Mouse (Mus musculus) neural tube, embryonic 15.5 days (tissue): ENCODE data around the gene Copg2. TPM values are rescaled to one million over a fixed set of nuclear protein-coding genes. Genes with fewer than 3 reads are reported as not detected.

Source experiments
- ATAC-seq: fragments of 200-750 bp; cut with Nextera tagmentation; 2 replicates; pipeline ENCODE4 v1.8.0; 2017; ENCODE audit warnings: mild to moderate bottlenecking, moderate TSS enrichment, moderate library complexity; ENCODE audit not compliant: low FRiP score
- H3K27ac ChIP-seq: fragments of 300-500 bp; sonication (generic); replicated peaks from 2 replicates; pipeline ENCODE4 v1.5.1; 2015; ENCODE audit warnings: mild to moderate bottlenecking, inconsistent platforms
- H3K27me3 ChIP-seq: fragments of 300-500 bp; sonication (generic); replicated peaks from 2 replicates; pipeline ENCODE4 v1.6.1; 2015; ENCODE audit warnings: inconsistent platforms
- H3K36me3 ChIP-seq: fragments of 300-500 bp; sonication (generic); 2 replicates; pipeline ENCODE4 v1.6.1; 2015; ENCODE audit warnings: inconsistent platforms
- H3K4me1 ChIP-seq: fragments of 300-500 bp; sonication (generic); 2 replicates; pipeline ENCODE4 v1.6.1; 2015; ENCODE audit warnings: inconsistent platforms
- H3K4me2 ChIP-seq: fragments of 300-500 bp; sonication (generic); 2 replicates; pipeline ENCODE4 v1.6.1; 2015; ENCODE audit warnings: inconsistent platforms, mild to moderate bottlenecking, moderate library complexity
- H3K4me3 ChIP-seq: fragments of 300-500 bp; sonication (generic); replicated peaks from 2 replicates; pipeline ENCODE4 v1.5.1; 2015; ENCODE audit warnings: mild to moderate bottlenecking, inconsistent platforms
- H3K9ac ChIP-seq: fragments of 300-500 bp; sonication (generic); replicated peaks from 2 replicates; pipeline ENCODE4 v1.6.1; 2015; ENCODE audit warnings: mild to moderate bottlenecking, inconsistent platforms
- H3K9me3 ChIP-seq: fragments of 300-500 bp; sonication (generic); replicated peaks from 2 replicates; pipeline ENCODE4 v1.6.1; 2016; ENCODE audit warnings: inconsistent platforms
- WGBS: fragments of 180-500 bp; shearing (Covaris S2); methylation state at CpG from one replicate; pipeline ENCODE4 v1.1.7; 2015; ENCODE audit warnings: mixed read lengths; 5-methylcytosine and 5-hydroxymethylcytosine counted together
- microRNA counts: library from miRNA; unstranded; fragments of <30 nt; microRNA quantifications from one replicate; lab custom pipeline; 2016
- microRNA-seq: library from miRNA; unstranded; fragments of <30 nt; microRNA quantifications from one replicate; pipeline ENCODE4, GENCODE M21; 2017
- polyA plus RNA-seq: library from polyadenylated mRNA; unstranded; fragments of >200 nt; fragmentation: Nextera tagmentation; extraction: Ambion mirVana; gene quantifications from 2 replicates; pipeline ENCODE4 v1.2.1, GENCODE M21; 2015

Gene Copg2
- polyA plus RNA-seq, 1 experiment from 2014 or later, result 31.2 TPM

DNA sequence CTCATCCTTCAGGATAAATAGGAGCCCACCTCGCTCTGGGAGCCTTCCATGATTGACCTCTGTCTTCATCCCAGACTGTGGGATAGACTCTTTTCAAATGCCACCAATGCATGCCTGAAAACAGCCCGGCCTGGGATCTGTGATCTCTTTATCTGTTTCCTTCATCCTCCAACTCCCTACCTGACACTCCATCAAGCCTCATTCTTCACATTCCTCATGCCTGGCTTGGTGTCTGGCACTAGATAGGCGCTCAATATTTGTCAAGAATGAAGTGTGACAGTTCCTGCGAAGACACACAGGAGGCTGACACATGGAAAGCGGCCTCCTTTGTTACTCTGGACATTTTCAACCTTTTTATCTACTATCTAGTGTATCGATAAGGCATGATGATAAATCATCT is 193.1 kb downstream of the Copg2 start:
- no peaks in the 10 kb centered on the region for H3K4me1 ChIP-seq
- ATAC-seq, result no peak
- WGBS, result 82% methylated on average over 6 of the region's 6 CpGs
- H3K9ac ChIP-seq, result no peak overlapping the region
- no peak overlapping the region for H3K4me2 ChIP-seq
- no peaks in the 10 kb centered on the region for H3K9me3 ChIP-seq
- H3K27me3 ChIP-seq, result no peaks in the 10 kb centered on the region
- H3K4me3 ChIP-seq, result no peak overlapping the region
- no peak overlapping the region for H3K27ac ChIP-seq
- H3K36me3 ChIP-seq, result no peaks in the 10 kb centered on the region

DNA sequence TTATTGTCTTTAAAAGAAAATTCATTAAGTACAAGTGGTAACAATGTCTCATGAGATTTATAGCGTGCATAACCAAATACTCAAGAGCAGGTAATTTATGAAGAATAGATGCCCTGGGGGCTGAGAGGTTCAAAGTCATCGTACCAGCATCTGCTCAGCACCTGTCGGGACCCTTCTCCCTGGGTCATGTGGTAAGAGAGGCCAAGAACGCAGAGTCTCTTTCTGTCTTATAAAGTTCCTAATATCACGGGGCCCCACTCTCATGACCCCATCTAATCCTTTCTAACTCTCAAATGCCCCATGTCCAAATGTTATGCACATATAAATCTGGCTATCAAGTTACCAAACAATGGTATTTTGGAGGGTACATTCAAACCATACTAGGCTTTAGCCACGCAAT is 193.7 kb downstream of the Copg2 start:
- H3K4me3 ChIP-seq, result no peak overlapping the region
- WGBS, result 74% methylated on average over 6 of the region's 6 CpGs
- no peaks in the 10 kb centered on the region for H3K4me1 ChIP-seq
- no peak for ATAC-seq
- H3K9ac ChIP-seq, result no peak overlapping the region
- H3K36me3 ChIP-seq, result no peaks in the 10 kb centered on the region
- H3K9me3 ChIP-seq, result no peaks in the 10 kb centered on the region
- no peaks in the 10 kb centered on the region for H3K27me3 ChIP-seq
- no peak overlapping the region for H3K27ac ChIP-seq
- H3K4me2 ChIP-seq, result no peak overlapping the region

DNA sequence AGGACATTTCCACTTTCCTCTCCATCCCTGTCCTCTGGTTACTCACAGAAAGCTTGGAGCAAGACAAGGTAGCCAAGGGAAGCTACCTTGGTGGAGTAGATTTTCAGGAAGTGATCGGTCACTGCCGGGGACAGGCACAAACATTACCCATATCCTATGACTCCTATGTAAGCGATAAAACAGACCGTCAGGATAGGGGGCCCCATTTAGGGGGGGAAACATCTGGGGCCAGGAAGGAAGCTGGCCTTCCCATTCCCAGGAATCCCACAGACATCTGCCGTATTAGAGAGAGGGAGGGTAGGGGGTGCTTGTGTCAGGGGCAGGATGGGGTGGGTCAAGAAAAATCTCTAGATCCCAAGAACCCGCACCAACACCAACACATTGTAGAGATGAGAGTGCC is 196.4 kb downstream of the Copg2 start:
- no peaks in the 10 kb centered on the region for H3K4me1 ChIP-seq
- no peaks in the 10 kb centered on the region for H3K27me3 ChIP-seq
- no peak overlapping the region for H3K4me3 ChIP-seq
- H3K9me3 ChIP-seq, result no peaks in the 10 kb centered on the region
- no peak overlapping the region for H3K9ac ChIP-seq
- ATAC-seq, result no peak
- 77% methylated on average over 6 of the region's 6 CpGs for WGBS
- no peaks in the 10 kb centered on the region for H3K36me3 ChIP-seq
- H3K27ac ChIP-seq, result no peak overlapping the region
- H3K4me2 ChIP-seq, result no peak overlapping the region

DNA sequence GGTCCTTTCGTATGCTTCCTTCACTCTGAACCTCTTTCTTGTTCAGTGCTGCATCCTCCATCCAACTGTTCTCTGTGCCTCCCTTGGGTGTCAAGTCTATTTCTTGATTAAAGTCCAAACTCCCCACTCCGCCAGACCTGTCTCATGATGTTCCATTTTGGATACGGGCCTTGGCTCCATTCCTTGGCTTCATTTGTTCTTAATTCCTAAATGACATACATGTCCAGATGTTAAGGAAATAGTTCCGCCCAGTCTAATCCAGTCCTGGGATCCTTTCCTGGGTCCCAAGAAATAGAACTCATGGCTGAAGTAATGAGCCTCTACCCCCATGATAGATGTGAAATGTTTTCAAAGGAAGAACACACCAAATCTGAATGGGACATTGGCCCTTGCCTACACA is 198.6 kb downstream of the Copg2 start:
- peaks cover 9% of the 10 kb centered on the region for H3K4me1 ChIP-seq
- no peak overlapping the region for H3K4me2 ChIP-seq
- H3K36me3 ChIP-seq, result no peaks in the 10 kb centered on the region
- no peak overlapping the region for H3K9ac ChIP-seq
- WGBS, result 97% methylated on average over 4 of the region's 4 CpGs
- H3K9me3 ChIP-seq, result no peaks in the 10 kb centered on the region
- no peak for ATAC-seq
- no peak overlapping the region for H3K4me3 ChIP-seq
- H3K27me3 ChIP-seq, result no peaks in the 10 kb centered on the region
- H3K27ac ChIP-seq, result no peak overlapping the region

MicroRNAs within 50 kb of the gene (microRNA counts, 519-probe panel; counts per million panel counts)
- microRNA mmu-miR-335-3p (lab: Ali Mortazavi, UCI), result 2,632 counts per million, percentile 61 among the panel's probes with 10 or more counts
- microRNA mmu-miR-335-5p (lab: Ali Mortazavi, UCI), result 4,031 counts per million, percentile 94 among the panel's probes with 10 or more counts

Small RNAs within 50 kb of the gene (microRNA-seq; reads per million reads assigned to microRNA genes)
- gene Mir335, result 22,000 reads per million, percentile 98 among the genes with 10 or more reads in this experiment

Other genes with a start within 250 kb of the Copg2 start
- gene Cep41, start 203.0 kb downstream of the Copg2 start, polyA plus RNA-seq, result 10.7 and 11.6 TPM in 2 replicates
- 378 and 417 TPM in 2 replicates for gene Mest, start 173.2 kb downstream of the Copg2 start, polyA plus RNA-seq
- 0.54 TPM in 1 of 2 replicates, not detected in the other for gene Tsga13, start 18.8 kb upstream of the Copg2 start, polyA plus RNA-seq
- gene Klf14, start 62.3 kb upstream of the Copg2 start, polyA plus RNA-seq, result 0.56 and 1.4 TPM in 2 replicates